Mouse (Mus musculus): Measurements from ENCODE around the gene Vamp4.
"Not testable (repeated sequence)": the region's sequence is repeated elsewhere in the genome, so short reads cannot be mapped to it uniquely, and the experiment has no call there.

Vamp4 gene

GRCm38 (mm10) chr1:162586282-162586681, 16.0 kb downstream of the Vamp4 start:
- in situ Hi-C loops (cut with MboI, MseI), result no loop called here

- in situ Hi-C loops (cut with MboI, MseI), result no loop called here
Observed at GRCm38 (mm10) chr1:162588606-162589005, 18.3 kb downstream of the Vamp4 start.

GRCm38 (mm10) chr1:162589443-162589842, 19.1 kb downstream of the Vamp4 start:
- in situ Hi-C loops (cut with MboI, MseI), result no loop called here

GRCm38 (mm10) chr1:162590415-162590997, 20.2 kb downstream of the Vamp4 start:
- in situ Hi-C loops (cut with MboI, MseI), result no loop called here

GRCm38 (mm10) chr1:162597379-162598102, 27.2 kb downstream of the Vamp4 start:
- in situ Hi-C loops (cut with MboI, MseI), result no loop called here

GRCm38 (mm10) chr1:162599617-162600016, 29.3 kb downstream of the Vamp4 start:
- in situ Hi-C loops (cut with MboI, MseI), result no loop called here

GRCm38 (mm10) chr1:162601288-162601687, 31.0 kb downstream of the Vamp4 start:
- in situ Hi-C loops (cut with MboI, MseI), result no loop called here

- in situ Hi-C loops (cut with MboI, MseI), result no loop called here
Observed at GRCm38 (mm10) chr1:162608127-162608526, 37.8 kb downstream of the Vamp4 start.

GRCm38 (mm10) chr1:162609633-162610250, 39.4 kb downstream of the Vamp4 start:
- in situ Hi-C loops (cut with MboI, MseI), result no loop called here

- in situ Hi-C loops (cut with MboI, MseI), result no loop called here
Observed at GRCm38 (mm10) chr1:162611191-162611590, 40.9 kb downstream of the Vamp4 start.

GRCm38 (mm10) chr1:162615511-162615910, 45.2 kb downstream of the Vamp4 start:
- in situ Hi-C loops (cut with MboI, MseI), result no loop called here

- in situ Hi-C loops (cut with MboI, MseI), result no loop called here
Observed at GRCm38 (mm10) chr1:162620487-162620886, 50.2 kb downstream of the Vamp4 start.

GRCm38 (mm10) chr1:162623895-162624294, 53.6 kb downstream of the Vamp4 start:
- in situ Hi-C loops (cut with MboI, MseI), result no loop called here

- in situ Hi-C loops (cut with MboI, MseI), result no loop called here
Observed at GRCm38 (mm10) chr1:162625229-162625628, 54.9 kb downstream of the Vamp4 start.

GRCm38 (mm10) chr1:162627821-162628220, 57.5 kb downstream of the Vamp4 start:
- in situ Hi-C loops (cut with MboI, MseI), result not testable (repeated sequence)

- in situ Hi-C loops (cut with MboI, MseI), result not testable (repeated sequence)
Observed at GRCm38 (mm10) chr1:162628326-162628725, 58.0 kb downstream of the Vamp4 start.

GRCm38 (mm10) chr1:162635291-162635931, 65.1 kb downstream of the Vamp4 start:
- in situ Hi-C loops (cut with MboI, MseI), result not testable (repeated sequence)

- in situ Hi-C loops (cut with MboI, MseI), result no loop called here
Observed at GRCm38 (mm10) chr1:162636516-162636915, 66.2 kb downstream of the Vamp4 start.

GRCm38 (mm10) chr1:162638535-162638934, 68.2 kb downstream of the Vamp4 start:
- in situ Hi-C loops (cut with MboI, MseI), result no loop called here

- in situ Hi-C loops (cut with MboI, MseI), result no loop called here
Observed at GRCm38 (mm10) chr1:162639051-162639750, 68.9 kb downstream of the Vamp4 start, which contains the start of gene Myoc. Myoc (plus strand) TSS chr1:162639155.

- in situ Hi-C loops (cut with MboI, MseI), result no loop called here
Observed at GRCm38 (mm10) chr1:162639861-162640260, 69.5 kb downstream of the Vamp4 start.

GRCm38 (mm10) chr1:162642591-162642990, 72.3 kb downstream of the Vamp4 start:
- in situ Hi-C loops (cut with MboI, MseI), result no loop called here
